ENCODE assay signal across 28 mouse cellular contexts in the genomic region with DNA sequence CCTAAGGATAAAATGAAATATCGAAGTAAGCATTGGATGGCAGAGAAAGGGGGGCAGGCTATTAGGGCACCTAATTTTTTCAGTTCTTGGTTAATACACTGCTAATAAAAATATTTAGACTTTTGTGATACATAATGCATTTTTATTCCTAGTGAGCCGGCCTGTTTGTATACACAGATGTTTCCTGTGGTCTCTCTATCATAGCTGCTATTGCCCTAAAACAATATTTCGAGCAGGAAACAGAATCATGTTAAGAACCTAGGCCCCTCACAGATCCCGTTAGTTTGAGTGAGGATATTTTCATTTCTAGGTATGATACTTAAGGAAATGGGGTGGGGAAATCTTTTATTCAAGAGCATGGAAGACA. TPM values are rescaled to one million over a fixed set of nuclear protein-coding genes. Genes with fewer than 3 reads are reported as not detected.
DNase-seq lines count a peak whose midpoint lies in the region; ATAC-seq and TF ChIP-seq lines count a peak whose summit lies in the region.
"Had no signal": no experiment of that assay in that cellular context is flagged by ENCODE, and none has a peak within 500 bp of the region (broad histone marks: within the 10 kb centered on the region; RNA-seq: fewer than 3 reads in every experiment).

No protein-coding gene starts in this region.

- no peaks in the 10 kb centered on the region for H3K9me3 ChIP-seq in forebrain, embryonic 14.5 days (replicated peaks; ENCODE audit: control insufficient read depth, low read length)
- H3K9me3 ChIP-seq in forebrain, embryonic 16.5 days (ENCODE audit: control insufficient read depth, low read length): no peaks in the 10 kb centered on the region
- no peaks in the 10 kb centered on the region for H3K9me3 ChIP-seq in hindbrain, embryonic 14.5 days (ENCODE audit: control insufficient read depth, low read length)
- no peaks in the 10 kb centered on the region for H3K9me3 ChIP-seq in hindbrain, embryonic 11.5 days (ENCODE audit: control insufficient read depth, low read length)
- H3K9me3 ChIP-seq in lung, embryonic 14.5 days (ENCODE audit: low read depth, low read length): no peaks in the 10 kb centered on the region
- H3K9me3 ChIP-seq in midbrain, embryonic 14.5 days (ENCODE audit: control insufficient read depth, low read length): no peaks in the 10 kb centered on the region
- H3K9me3 ChIP-seq in midbrain, embryonic 10.5 days (replicated peaks): no peaks in the 10 kb centered on the region
- H3K9me3 ChIP-seq: embryonic facial prominence, embryonic 10.5 days; embryonic facial prominence, embryonic 13.5 days; forebrain, embryonic 12.5 days; heart, embryonic 10.5 days; heart, embryonic 13.5 days; intestine, embryonic 15.5 days had no signal

- no peak for DNase-seq in forebrain, embryonic 14.5 days (ENCODE audit: low spot score)
- DNase-seq in hindbrain, embryonic 14.5 days (ENCODE audit: low spot score): no peak
- DNase-seq in hindbrain, embryonic 11.5 days (ENCODE audit: low spot score): no peak
- DNase-seq in lung, embryonic 14.5 days: peak; percentile 35
- no peak for DNase-seq in lung, postnatal 10 days
- no peak for DNase-seq in midbrain, embryonic 14.5 days
- DNase-seq in midbrain, embryonic 10.5 days (ENCODE audit: low spot score): no peak
- DNase-seq: adrenal gland, adult 8-10 months; adrenal gland, postnatal 25 days; cerebellum, adult 11-12 months; cerebellum, adult 8-10 months; cerebellum, postnatal 10 days; cerebellum, postnatal 36 days; embryo, embryonic 11 days; gastrocnemius, postnatal 10 days; gastrocnemius, postnatal 36 days; heart, postnatal 14 days; heart, postnatal 4 days had no signal

- H3K27ac ChIP-seq in forebrain, embryonic 14.5 days (ENCODE audit: low read depth, low read length): peak overlapping the region; percentile 50; the same call in 1 of the 2 replicates
- H3K27ac ChIP-seq in forebrain, embryonic 16.5 days (ENCODE audit: low read length): no peak overlapping the region
- H3K27ac ChIP-seq in hindbrain, embryonic 14.5 days: peak overlapping the region; percentile 54; the same call in 1 of the 2 replicates
- no peak overlapping the region for H3K27ac ChIP-seq in hindbrain, embryonic 11.5 days (ENCODE audit: low read depth, low read length)
- H3K27ac ChIP-seq in lung, embryonic 14.5 days (ENCODE audit: low read depth): no peak overlapping the region
- H3K27ac ChIP-seq in midbrain, embryonic 14.5 days (replicated peaks; ENCODE audit: low read depth, low read length): peak overlapping the region; percentile 60; the same call in 1 of the 2 replicates
- H3K27ac ChIP-seq in midbrain, embryonic 10.5 days (replicated peaks): no peak overlapping the region
- H3K27ac ChIP-seq: embryonic facial prominence, embryonic 10.5 days; embryonic facial prominence, embryonic 13.5 days; forebrain, embryonic 12.5 days; heart, embryonic 10.5 days; heart, embryonic 13.5 days; intestine, embryonic 15.5 days had no signal

- no peaks in the 10 kb centered on the region for H3K4me1 ChIP-seq in forebrain, embryonic 14.5 days (ENCODE audit: control insufficient read depth, insufficient read depth, low read length)
- H3K4me1 ChIP-seq in forebrain, embryonic 16.5 days (replicated peaks; ENCODE audit: control insufficient read depth, insufficient read depth, low read length): peaks cover 7% of the 10 kb centered on the region
- H3K4me1 ChIP-seq in hindbrain, embryonic 14.5 days (replicated peaks; ENCODE audit: control insufficient read depth, insufficient read depth, low read length): peaks cover 4% of the 10 kb centered on the region; the same call in 1 of the 2 replicates
- H3K4me1 ChIP-seq in hindbrain, embryonic 11.5 days (replicated peaks; ENCODE audit: control insufficient read depth, insufficient read depth, low read length): no peaks in the 10 kb centered on the region
- no peaks in the 10 kb centered on the region for H3K4me1 ChIP-seq in lung, embryonic 14.5 days (ENCODE audit: insufficient read depth)
- no peaks in the 10 kb centered on the region for H3K4me1 ChIP-seq in midbrain, embryonic 14.5 days (ENCODE audit: control insufficient read depth, insufficient read depth, low read length)
- H3K4me1 ChIP-seq in midbrain, embryonic 10.5 days: peaks cover 5% of the 10 kb centered on the region
- H3K4me1 ChIP-seq: embryonic facial prominence, embryonic 10.5 days; embryonic facial prominence, embryonic 13.5 days; forebrain, embryonic 12.5 days; heart, embryonic 10.5 days; intestine, embryonic 15.5 days had no signal

- ATAC-seq in forebrain, embryonic 14.5 days: no peak
- ATAC-seq in forebrain, embryonic 16.5 days: no peak; the same call in 1 of the 2 replicates
- no peak for ATAC-seq in hindbrain, embryonic 14.5 days (ENCODE audit: low FRiP score)
- ATAC-seq in hindbrain, embryonic 11.5 days (ENCODE audit: low FRiP score): no peak
- peak; percentile 52; the same call in 1 of the 2 replicates for ATAC-seq in lung, embryonic 14.5 days (ENCODE audit: insufficient read depth)
- ATAC-seq in midbrain, embryonic 14.5 days (ENCODE audit: low FRiP score, low TSS enrichment): no peak
- ATAC-seq: activated CD4-positive, CD25-positive, alpha-beta regulatory T cell, adult 4 months; intestine, embryonic 15.5 days had no signal

- no peak overlapping the region for H3K9ac ChIP-seq in forebrain, embryonic 14.5 days (ENCODE audit: low read length)
- no peak overlapping the region for H3K9ac ChIP-seq in forebrain, embryonic 16.5 days (replicated peaks; ENCODE audit: low read depth, low read length)
- no peak overlapping the region for H3K9ac ChIP-seq in hindbrain, embryonic 14.5 days
- no peak overlapping the region for H3K9ac ChIP-seq in hindbrain, embryonic 11.5 days (ENCODE audit: low read depth, low read length)
- no peak overlapping the region for H3K9ac ChIP-seq in lung, embryonic 14.5 days
- H3K9ac ChIP-seq in midbrain, embryonic 14.5 days (replicated peaks; ENCODE audit: low read length): no peak overlapping the region
- H3K9ac ChIP-seq: embryonic facial prominence, embryonic 13.5 days; forebrain, embryonic 12.5 days; heart, embryonic 13.5 days; intestine, embryonic 15.5 days had no signal

- no peaks in the 10 kb centered on the region for H3K27me3 ChIP-seq in forebrain, embryonic 14.5 days (replicated peaks; ENCODE audit: control insufficient read depth, insufficient read depth, low read length)
- no peaks in the 10 kb centered on the region for H3K27me3 ChIP-seq in forebrain, embryonic 16.5 days (replicated peaks; ENCODE audit: control insufficient read depth, insufficient read depth, low read length)
- peaks cover 42% of the 10 kb centered on the region for H3K27me3 ChIP-seq in hindbrain, embryonic 14.5 days (ENCODE audit: control insufficient read depth, insufficient read depth, low read length)
- peaks cover 14% of the 10 kb centered on the region for H3K27me3 ChIP-seq in hindbrain, embryonic 11.5 days (ENCODE audit: control insufficient read depth, insufficient read depth, low read length)
- H3K27me3 ChIP-seq in lung, embryonic 14.5 days (ENCODE audit: insufficient read depth, low read length): 0 out of 2 replicates have a peak, but pooled peaks cover 2% of the 10 kb centered on the region
- H3K27me3 ChIP-seq in midbrain, embryonic 14.5 days (ENCODE audit: control insufficient read depth, insufficient read depth, low read length): no peaks in the 10 kb centered on the region
- peaks cover 100% of the 10 kb centered on the region for H3K27me3 ChIP-seq in midbrain, embryonic 10.5 days (ENCODE audit: low read depth, poor library complexity, severe bottlenecking)

- no peak overlapping the region for H3K4me3 ChIP-seq in forebrain, embryonic 14.5 days (ENCODE audit: low read depth, low read length)
- H3K4me3 ChIP-seq in forebrain, embryonic 16.5 days (replicated peaks; ENCODE audit: low read length): no peak overlapping the region
- H3K4me3 ChIP-seq in hindbrain, embryonic 14.5 days (replicated peaks; ENCODE audit: low read length): no peak overlapping the region
- H3K4me3 ChIP-seq in hindbrain, embryonic 11.5 days (ENCODE audit: low read depth, low read length): no peak overlapping the region
- H3K4me3 ChIP-seq in lung, embryonic 14.5 days (ENCODE audit: low read depth, low read length): no peak overlapping the region
- no peak overlapping the region for H3K4me3 ChIP-seq in midbrain, embryonic 14.5 days (replicated peaks; ENCODE audit: low read depth, low read length)
- H3K4me3 ChIP-seq in midbrain, embryonic 10.5 days: no peak overlapping the region
- H3K4me3 ChIP-seq: embryonic facial prominence, embryonic 10.5 days; embryonic facial prominence, embryonic 13.5 days; erythroblast, embryonic 14.5 days; forebrain, embryonic 12.5 days; heart, adult 2 months; heart, embryonic 10.5 days; heart, embryonic 13.5 days; intestine, embryonic 15.5 days had no signal

- no peak for TF ChIP-seq CTCF in lung, embryonic 14.5 days (IDR thresholded peaks at IDR 0.05; ENCODE audit: low read depth)

- H3K36me3 ChIP-seq in forebrain, embryonic 14.5 days (ENCODE audit: control insufficient read depth, insufficient read depth, low read length): no peaks in the 10 kb centered on the region
- no peaks in the 10 kb centered on the region for H3K36me3 ChIP-seq in forebrain, embryonic 16.5 days (ENCODE audit: control insufficient read depth, insufficient read depth)
- no peaks in the 10 kb centered on the region for H3K36me3 ChIP-seq in hindbrain, embryonic 14.5 days (replicated peaks; ENCODE audit: control insufficient read depth, insufficient read depth)
- no peaks in the 10 kb centered on the region for H3K36me3 ChIP-seq in hindbrain, embryonic 11.5 days (ENCODE audit: control insufficient read depth, insufficient read depth, low read length)
- H3K36me3 ChIP-seq in lung, embryonic 14.5 days (ENCODE audit: insufficient read depth): no peaks in the 10 kb centered on the region
- no peaks in the 10 kb centered on the region for H3K36me3 ChIP-seq in midbrain, embryonic 14.5 days (ENCODE audit: control insufficient read depth, insufficient read depth, low read length)
- H3K36me3 ChIP-seq in midbrain, embryonic 10.5 days: no peaks in the 10 kb centered on the region
- H3K36me3 ChIP-seq: embryonic facial prominence, embryonic 10.5 days; embryonic facial prominence, embryonic 13.5 days; forebrain, embryonic 12.5 days; heart, embryonic 10.5 days; heart, embryonic 13.5 days; intestine, embryonic 15.5 days had no signal

- H3K4me2 ChIP-seq in forebrain, embryonic 14.5 days (ENCODE audit: low read length): no peak overlapping the region
- no peak overlapping the region for H3K4me2 ChIP-seq in forebrain, embryonic 16.5 days (ENCODE audit: low read length)
- no peak overlapping the region for H3K4me2 ChIP-seq in hindbrain, embryonic 14.5 days (replicated peaks)
- no peak overlapping the region for H3K4me2 ChIP-seq in hindbrain, embryonic 11.5 days (replicated peaks; ENCODE audit: low read depth, low read length)
- H3K4me2 ChIP-seq in lung, embryonic 14.5 days: no peak overlapping the region
- no peak overlapping the region for H3K4me2 ChIP-seq in midbrain, embryonic 14.5 days (ENCODE audit: low read length)
- H3K4me2 ChIP-seq: embryonic facial prominence, embryonic 13.5 days; forebrain, embryonic 12.5 days; heart, embryonic 13.5 days; intestine, embryonic 15.5 days had no signal

- WGBS in forebrain, embryonic 14.5 days: 82% methylated on average over 4 of the region's 4 CpGs
- WGBS in forebrain, embryonic 16.5 days: 77% methylated on average over 4 of the region's 4 CpGs
- WGBS in hindbrain, embryonic 14.5 days: 78% methylated on average over 4 of the region's 4 CpGs
- 89% methylated on average over 4 of the region's 4 CpGs for WGBS in hindbrain, embryonic 11.5 days
- 38% methylated on average over 4 of the region's 4 CpGs for WGBS in lung, embryonic 14.5 days
- WGBS in midbrain, embryonic 14.5 days: 83% methylated on average over 4 of the region's 4 CpGs
- WGBS in midbrain, embryonic 10.5 days: 89% methylated on average over 4 of the region's 4 CpGs

RNA-seq across cellular contexts. Expression of a gene that starts 17.4 kb away (rescaled TPM):
- 14.7 and 18.5 TPM in 2 replicates for polyA plus RNA-seq in forebrain, embryonic 14.5 days (2014; fragmentation: Nextera tagmentation; extraction: Ambion mirVana)
- polyA plus RNA-seq in forebrain, embryonic 16.5 days (2015; fragmentation: Nextera tagmentation; extraction: Ambion mirVana): 16.9 and 17.1 TPM in 2 replicates
- 22.3 and 23.5 TPM in 2 replicates for polyA plus RNA-seq in hindbrain, embryonic 14.5 days (2014; fragmentation: Nextera tagmentation; extraction: Ambion mirVana)
- 7.6 and 8.6 TPM in 2 replicates for polyA plus RNA-seq in hindbrain, embryonic 11.5 days (2014; fragmentation: Nextera tagmentation; extraction: Ambion mirVana)
- polyA plus RNA-seq in lung, embryonic 14.5 days (2014; fragmentation: Nextera tagmentation; extraction: Ambion mirVana): 2.8 and 3.3 TPM in 2 replicates
- polyA plus RNA-seq in midbrain, embryonic 14.5 days (2014; fragmentation: Nextera tagmentation; extraction: Ambion mirVana): 15.8 and 16.6 TPM in 2 replicates
- 1.9 and 3.3 TPM in 2 replicates for polyA plus RNA-seq in midbrain, embryonic 10.5 days (2016; fragmentation: Nextera tagmentation; extraction: Ambion mirVana)
- polyA plus RNA-seq: erythroblast, embryonic 14.5 days had no signal

Comparison
In these comparisons a context has a peak if more than half of its experiments do, and no peak if none do; other contexts are left out.
1. H3K27ac ChIP-seq: peak in forebrain, embryonic 14.5 days (single experiment), hindbrain, embryonic 14.5 days (single experiment) and midbrain, embryonic 14.5 days (single experiment); none in forebrain, embryonic 16.5 days (single experiment), hindbrain, embryonic 11.5 days (single experiment), lung, embryonic 14.5 days (single experiment) and midbrain, embryonic 10.5 days (single experiment).